Mouse (Mus musculus): ENCODE measurements at regions not wholly inside any gene's neighbourhood (a gene's known extent, or its start where the extent isn't known, plus 50 kb on each side); places are given as distances from the start of the nearest gene placed in this dataset.

- DNase-seq = no peak
Observed at GRCm38 (mm10) chr2:171331529-171331928, 599.9 kb downstream of the Dok5 start.

- no peak for DNase-seq
Observed at GRCm38 (mm10) chr2:171326909-171327308, 595.3 kb downstream of the Dok5 start.

GRCm38 (mm10) chr2:171308486-171308885 is 576.9 kb downstream of the Dok5 start:
- DNase-seq = no peak

GRCm38 (mm10) chr2:171306000-171306399 is 574.4 kb downstream of the Dok5 start:
- DNase-seq = no peak

GRCm38 (mm10) chr2:171298519-171298918 is 566.9 kb downstream of the Dok5 start:
- no peak for DNase-seq

- no peak for DNase-seq
Observed at GRCm38 (mm10) chr2:171295603-171296002, 564.0 kb downstream of the Dok5 start.

- DNase-seq = no peak
Observed at GRCm38 (mm10) chr2:171292579-171292978, 561.0 kb downstream of the Dok5 start.

GRCm38 (mm10) chr2:171285719-171286394 is 554.2 kb downstream of the Dok5 start:
- DNase-seq = no peak

- DNase-seq = no peak
Observed at GRCm38 (mm10) chr2:171280132-171280531, 548.5 kb downstream of the Dok5 start.

- no peak for DNase-seq
Observed at GRCm38 (mm10) chr2:171279319-171279718, 547.7 kb downstream of the Dok5 start.

- DNase-seq = no peak
Observed at GRCm38 (mm10) chr2:171253194-171253593, 521.6 kb downstream of the Dok5 start.

- no peak for DNase-seq
Observed at GRCm38 (mm10) chr2:171245391-171245790, 513.8 kb downstream of the Dok5 start.

GRCm38 (mm10) chr2:171242356-171242755 is 510.7 kb downstream of the Dok5 start:
- DNase-seq = no peak

GRCm38 (mm10) chr2:171237276-171237960 is 505.8 kb downstream of the Dok5 start:
- no peak for DNase-seq

- DNase-seq = no peak
Observed at GRCm38 (mm10) chr2:171232812-171233211, 501.2 kb downstream of the Dok5 start.

- DNase-seq = no peak
Observed at GRCm38 (mm10) chr2:171231288-171232050, 499.9 kb downstream of the Dok5 start.

GRCm38 (mm10) chr2:171230536-171230935 is 498.9 kb downstream of the Dok5 start:
- DNase-seq = no peak

- DNase-seq = no peak
Observed at GRCm38 (mm10) chr2:171228229-171228628, 496.6 kb downstream of the Dok5 start.

- no peak for DNase-seq
Observed at GRCm38 (mm10) chr2:171213792-171214191, 482.2 kb downstream of the Dok5 start.

GRCm38 (mm10) chr2:171196472-171196871 is 464.9 kb downstream of the Dok5 start:
- no peak for DNase-seq

- no peak for DNase-seq
Observed at GRCm38 (mm10) chr2:171192181-171192580, 460.6 kb downstream of the Dok5 start.
